Mouse (Mus musculus) hindbrain, postnatal 0 days (tissue): ENCODE results near the gene AI854703. TPM values are rescaled to one million over a fixed set of nuclear protein-coding genes. Genes with fewer than 3 reads are reported as not detected.

Experiments
- ATAC-seq: fragments of 200-750 bp; cut with Nextera tagmentation; 2 replicates; pipeline ENCODE4 v1.8.0; 2017; ENCODE audit warnings: mild to moderate bottlenecking, moderate TSS enrichment, moderate library complexity
- DNase-seq: peaks from one replicate; pipeline ENCODE4 v3.0.0-alpha.2; 2015; ENCODE audit warnings: low spot score
- H3K27ac ChIP-seq: fragments of 300-500 bp; sonication (generic); 2 replicates; pipeline ENCODE4 v1.5.1; 2014; ENCODE audit warnings: mild to moderate bottlenecking
- H3K27me3 ChIP-seq: fragments of 300-500 bp; sonication (generic); 2 replicates; pipeline ENCODE4 v1.6.1; 2014; ENCODE audit warnings: low read length, mixed read lengths; ENCODE audit not compliant: insufficient read depth
- H3K36me3 ChIP-seq: fragments of 300-500 bp; sonication (generic); 2 replicates; pipeline ENCODE4 v1.6.1; 2014; ENCODE audit warnings: low read length, mixed read lengths; ENCODE audit not compliant: insufficient read depth
- H3K4me1 ChIP-seq: fragments of 300-500 bp; sonication (generic); 2 replicates; pipeline ENCODE4 v1.6.1; 2014; ENCODE audit warnings: antibody characterized with exemption, low read length, mixed read lengths; ENCODE audit not compliant: insufficient read depth
- H3K4me2 ChIP-seq: fragments of 300-500 bp; sonication (generic); 2 replicates; pipeline ENCODE4 v1.6.1; 2014; ENCODE audit warnings: low read depth, mild to moderate bottlenecking, low read length, moderate library complexity, mixed read lengths
- H3K4me3 ChIP-seq: fragments of 300-500 bp; sonication (generic); 2 replicates; pipeline ENCODE4 v1.5.1; 2014; ENCODE audit warnings: low read length
- H3K9ac ChIP-seq: fragments of 300-500 bp; sonication (generic); replicated peaks from 2 replicates; pipeline ENCODE4 v1.6.1; 2014; ENCODE audit warnings: mild to moderate bottlenecking, low read length, moderate library complexity, mixed read lengths
- H3K9me3 ChIP-seq: fragments of 300-500 bp; sonication (generic); 2 replicates; pipeline ENCODE4 v1.6.1; 2016; ENCODE audit warnings: low read length, mixed read lengths
- CTCF ChIP-seq: IDR thresholded peaks from 2 replicates; pipeline ENCODE4 v1.5.1; 2016; ENCODE audit warnings: antibody characterized with exemption, control low read depth, low read depth
- WGBS: fragments of 180-500 bp; shearing (Covaris S2); extraction: QIAGEN DNeasy Blood & Tissue Kit; methylation state at CpG from one replicate; pipeline ENCODE4 v1.1.7; 2014; 5-methylcytosine and 5-hydroxymethylcytosine counted together
- polyA plus RNA-seq: library from polyadenylated mRNA; unstranded; fragments of >200 nt; fragmentation: Nextera tagmentation; extraction: Ambion mirVana; gene quantifications from 2 replicates; pipeline ENCODE4 v1.2.1, GENCODE M21; 2015
- total RNA-seq: library from RNA; depleted of rRNA; stranded (reverse); fragments of >200 nt; gene quantifications from 2 replicates; pipeline ENCODE4 v1.2.3, GENCODE M21; 2014

The AI854703 gene
- total and polyA plus RNA-seq, 2 experiments from 2014 or later, result 29.3 to 54.9 TPM

DNA sequence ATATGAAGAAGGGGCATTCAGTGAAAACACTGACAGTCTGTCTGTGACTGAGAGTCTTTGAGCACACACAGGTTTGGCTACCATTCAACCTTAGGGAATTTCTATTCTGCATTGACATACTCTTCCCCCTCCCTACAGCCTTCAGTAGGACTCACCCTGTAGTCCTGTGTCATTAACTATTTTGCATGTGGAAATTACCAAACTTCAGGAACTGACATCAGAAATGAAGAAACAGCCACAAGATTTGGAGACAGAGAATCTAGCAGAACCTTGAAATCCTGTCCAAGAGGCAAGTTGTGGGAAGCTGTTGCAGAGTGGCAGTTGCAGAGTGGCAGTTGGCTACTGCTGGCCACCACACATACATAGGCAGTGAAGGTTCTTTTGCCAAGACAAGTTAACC, 41.5 kb downstream of the AI854703 start:
- TF ChIP-seq CTCF, result no peak
- H3K9me3 ChIP-seq, result no peaks in the 10 kb centered on the region
- no peaks in the 10 kb centered on the region for H3K36me3 ChIP-seq
- H3K9ac ChIP-seq, result no peak overlapping the region
- H3K27ac ChIP-seq, result no peak overlapping the region
- H3K4me2 ChIP-seq, result no peak overlapping the region
- no peak overlapping the region for H3K4me3 ChIP-seq
- no peak for DNase-seq
- ATAC-seq, result no peak
- H3K27me3 ChIP-seq, result no peaks in the 10 kb centered on the region
- H3K4me1 ChIP-seq, result no peaks in the 10 kb centered on the region

DNA sequence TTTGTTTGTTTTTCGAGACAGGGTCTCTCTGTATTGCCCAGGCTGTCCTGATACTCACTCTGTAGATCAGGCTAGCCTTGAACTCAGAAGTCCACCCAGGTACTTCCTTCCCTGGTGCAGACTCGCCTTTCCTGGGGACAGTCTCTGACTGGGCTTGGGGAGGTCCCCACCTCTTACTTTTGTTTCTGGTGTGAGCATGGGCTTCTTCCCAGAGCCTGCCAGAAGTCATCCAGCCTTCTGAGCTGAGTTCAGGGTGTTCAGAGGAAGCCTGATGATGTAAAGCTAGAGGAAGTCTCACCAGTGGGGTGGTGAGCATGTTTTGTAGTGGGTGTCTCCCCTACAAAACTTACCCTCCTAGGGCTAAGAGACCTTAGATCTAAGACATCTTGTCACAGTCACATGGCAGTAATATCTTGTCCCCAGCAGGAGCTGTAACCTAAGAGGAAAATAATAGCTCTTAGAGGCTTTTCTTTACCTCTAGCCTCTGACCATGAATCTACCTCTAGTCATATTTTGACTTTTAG, 42.9 kb downstream of the AI854703 start:
- Histone ChIP-seq H3K4me3 (no peak overlapping the region), H3K27me3 (no peaks in the 10 kb centered on the region), H3K9me3 (no peaks in the 10 kb centered on the region), H3K9ac (no peak overlapping the region), H3K4me1 (no peaks in the 10 kb centered on the region), H3K36me3 (no peaks in the 10 kb centered on the region), H3K27ac (no peak overlapping the region), H3K4me2 (no peak overlapping the region)
- TF ChIP-seq CTCF, result no peak
- DNase-seq (no peak), ATAC-seq (no peak)
- WGBS, result 67% methylated on average over 2 of the region's 2 CpGs

- DNase-seq, result no peak
- Histone ChIP-seq H3K4me2 (no peak overlapping the region), H3K9me3 (no peaks in the 10 kb centered on the region), H3K36me3 (no peaks in the 10 kb centered on the region), H3K4me3 (no peak overlapping the region), H3K4me1 (no peaks in the 10 kb centered on the region), H3K9ac (no peak overlapping the region), H3K27ac (no peak overlapping the region), H3K27me3 (no peaks in the 10 kb centered on the region)
- no peak for ATAC-seq
- TF ChIP-seq CTCF, result no peak
- WGBS, result 93% methylated on average over 9 of the region's 9 CpGs
These were observed 47.9 kb downstream of the AI854703 start for GRCm38 (mm10) chr6:48674291-48675058.

DNA sequence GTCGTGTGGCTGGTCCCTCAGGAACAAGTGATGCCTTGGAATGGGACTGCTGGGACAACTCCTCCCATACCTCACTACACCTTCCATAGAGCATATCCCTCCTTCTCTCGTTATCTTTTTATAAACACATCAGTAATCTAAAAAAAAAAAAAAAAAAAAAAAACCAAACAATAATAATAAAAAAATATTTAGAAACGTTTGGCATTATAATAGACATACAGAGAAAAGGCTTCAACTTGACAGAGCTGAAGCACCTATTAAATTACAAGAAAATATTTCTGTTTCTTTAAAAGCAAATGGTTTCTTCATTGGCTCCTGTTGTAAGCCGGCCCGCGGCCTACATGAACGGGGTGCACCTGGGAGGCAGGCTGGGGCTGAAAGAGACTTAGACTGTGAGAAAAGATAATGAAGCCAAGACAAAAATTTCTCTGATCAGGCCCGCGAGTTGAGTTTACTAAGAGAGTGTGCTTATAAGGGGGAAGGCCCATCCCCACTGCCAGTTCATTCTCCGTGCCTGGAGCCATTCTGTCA, 48.9 kb downstream of the AI854703 start:
- no peak overlapping the region for H3K27ac ChIP-seq
- H3K9ac ChIP-seq, result no peak overlapping the region
- TF ChIP-seq CTCF, result no peak
- H3K4me3 ChIP-seq, result no peak overlapping the region
- H3K9me3 ChIP-seq, result no peaks in the 10 kb centered on the region
- H3K27me3 ChIP-seq, result no peaks in the 10 kb centered on the region
- no peaks in the 10 kb centered on the region for H3K4me1 ChIP-seq
- ATAC-seq (no peak), DNase-seq (no peak)
- H3K36me3 ChIP-seq, result no peaks in the 10 kb centered on the region
- H3K4me2 ChIP-seq, result peak overlapping the region; percentile 30; the same call in 1 of the 2 replicates
- 44% methylated on average over 10 of the region's 10 CpGs for WGBS

DNA sequence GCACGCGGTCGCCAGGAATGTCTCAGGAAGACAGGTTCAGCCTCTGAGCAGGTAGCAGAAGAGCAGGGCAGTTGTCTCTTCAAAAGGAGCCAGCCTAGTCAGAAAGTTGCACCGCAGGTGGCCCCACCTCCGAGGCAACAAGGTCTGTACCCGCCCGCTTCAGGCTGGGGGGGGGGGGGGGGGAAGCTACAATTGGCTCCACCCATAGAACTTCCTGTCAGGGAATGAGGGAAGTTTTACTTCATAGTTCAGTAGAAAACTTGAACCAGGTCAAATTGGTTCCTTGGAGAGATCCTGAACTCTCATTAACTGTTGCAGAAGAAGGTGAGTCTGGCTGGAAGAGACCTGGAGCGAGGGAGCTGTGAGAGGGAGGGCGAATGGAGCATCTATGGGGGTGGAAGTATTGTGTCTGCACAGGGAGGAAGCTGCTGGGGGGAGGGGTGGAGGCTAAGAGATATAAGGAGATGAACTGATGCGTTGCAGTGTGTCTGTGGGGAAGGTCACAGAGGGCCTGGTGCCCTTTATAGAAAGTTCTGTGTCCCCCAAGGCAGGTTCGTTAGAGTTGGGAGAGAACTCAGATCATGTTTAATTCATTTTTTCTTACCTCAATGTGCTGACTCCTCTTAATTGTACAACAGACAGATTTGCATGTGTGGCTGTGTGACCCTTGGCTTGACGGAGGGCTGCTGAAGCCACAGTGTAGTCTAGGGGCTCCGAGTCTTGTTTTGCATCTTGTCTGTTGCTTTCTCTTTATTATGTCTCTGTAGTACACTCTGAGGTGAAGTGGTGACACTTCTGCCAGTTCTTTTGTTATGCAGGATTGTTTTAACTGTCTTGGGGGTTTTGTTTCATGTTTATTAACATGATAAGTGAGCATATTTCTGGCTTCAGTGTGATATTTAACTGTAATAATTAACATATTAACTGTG, 49.6 kb downstream of the AI854703 start, which contains the start of gene Gimap9:
Gene Gimap9 (plus strand): TSS at position 199 of the 929 bp plus-strand sequence.
- TF ChIP-seq CTCF, result no peak
- Histone ChIP-seq H3K27ac (no peak within 1 kb of the TSS), H3K9me3 (no peaks in the 10 kb centered on the region), H3K27me3 (no peaks in the 10 kb centered on the region), H3K4me2 (peak within 1 kb of the TSS; percentile 30), H3K36me3 (no peaks in the 10 kb centered on the region), H3K9ac (no peak within 1 kb of the TSS), H3K4me3 (peak within 1 kb of the TSS; percentile 9; the same call in 1 of the 2 replicates), H3K4me1 (no peaks in the 10 kb centered on the region)
- no peak for ATAC-seq
- 21% methylated on average over 13 of the region's 13 CpGs for WGBS
- DNase-seq, result peak; percentile 5

DNA sequence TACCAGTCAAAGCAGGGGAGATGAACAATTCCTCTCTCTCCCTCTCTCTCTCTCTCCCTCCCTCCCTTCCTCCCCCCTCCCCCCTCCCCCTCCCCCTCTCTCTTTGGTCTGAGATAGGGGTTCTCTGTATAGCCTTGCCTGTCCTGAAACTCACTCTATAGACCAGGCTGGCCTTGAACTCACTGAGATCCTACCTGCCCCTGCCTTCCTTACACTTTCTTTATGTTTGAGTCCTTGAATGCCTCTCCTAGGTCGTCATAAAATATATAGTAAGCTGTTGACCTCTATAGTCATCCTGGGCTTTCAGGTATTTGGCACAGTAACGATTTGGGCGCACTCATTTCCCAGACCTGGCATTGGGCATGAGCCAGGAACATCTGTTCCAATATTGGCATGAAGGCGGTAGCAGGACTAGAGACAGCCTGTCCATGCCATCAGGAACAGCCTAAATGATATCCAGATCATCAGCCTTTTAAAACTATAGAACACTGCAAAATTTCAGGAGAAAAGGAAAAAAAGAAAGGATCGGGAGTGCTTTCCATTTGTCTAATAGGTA, 50.4 kb downstream of the AI854703 start:
- no peaks in the 10 kb centered on the region for H3K36me3 ChIP-seq
- H3K27me3 ChIP-seq, result no peaks in the 10 kb centered on the region
- no peak overlapping the region for H3K4me2 ChIP-seq
- H3K4me3 ChIP-seq, result no peak overlapping the region
- no peaks in the 10 kb centered on the region for H3K9me3 ChIP-seq
- no peak overlapping the region for H3K27ac ChIP-seq
- no peak overlapping the region for H3K9ac ChIP-seq
- no peak for ATAC-seq
- H3K4me1 ChIP-seq, result no peaks in the 10 kb centered on the region
- 73% methylated on average over 5 of the region's 5 CpGs for WGBS
- TF ChIP-seq CTCF, result no peak
- DNase-seq, result no peak
